ENCODE assay signal across 8 mouse cellular contexts in genomic region chr13:94885291-94886235, GRCm38 (mm10). TPM values are rescaled to one million over a fixed set of nuclear protein-coding genes. Genes with fewer than 3 reads are reported as not detected.
DNase-seq lines count a peak whose midpoint lies in the region; ATAC-seq and TF ChIP-seq lines count a peak whose summit lies in the region.

No protein-coding gene starts in this region.

- H3K27me3 ChIP-seq in kidney, postnatal 0 days (ENCODE audit: insufficient read depth, low read length), result peaks cover 72% of the 10 kb centered on the region
- H3K27me3 ChIP-seq in embryonic facial prominence, embryonic 12.5 days, result peaks cover 82% of the 10 kb centered on the region
- peaks cover 82% of the 10 kb centered on the region for H3K27me3 ChIP-seq in hindbrain, embryonic 15.5 days
- H3K27me3 ChIP-seq in neural tube, embryonic 13.5 days, result peaks cover 97% of the 10 kb centered on the region

- H3K4me2 ChIP-seq in kidney, postnatal 0 days (ENCODE audit: low read length), result peak overlapping the region; percentile 35
- H3K4me2 ChIP-seq in embryonic facial prominence, embryonic 12.5 days (replicated peaks), result peak overlapping the region; percentile 51
- peak overlapping the region; percentile 37 for H3K4me2 ChIP-seq in hindbrain, embryonic 15.5 days
- peak overlapping the region; percentile 46 for H3K4me2 ChIP-seq in neural tube, embryonic 13.5 days

- 0 out of 2 replicates have a peak overlapping the region, but pooled peaks have one; percentile 13 for H3K4me3 ChIP-seq in kidney, postnatal 0 days (replicated peaks; ENCODE audit: low read depth, low read length)
- H3K4me3 ChIP-seq in embryonic facial prominence, embryonic 12.5 days, result peak overlapping the region; percentile 27
- H3K4me3 ChIP-seq in hindbrain, embryonic 15.5 days, result peak overlapping the region; percentile 20
- peak overlapping the region; percentile 19 for H3K4me3 ChIP-seq in neural tube, embryonic 13.5 days

- 3% methylated on average over 66 of the region's 81 CpGs for WGBS in kidney, postnatal 0 days
- 2% methylated on average over 81 of the region's 81 CpGs for WGBS in embryonic facial prominence, embryonic 12.5 days
- 1% methylated on average over 61 of the region's 81 CpGs for WGBS in hindbrain, embryonic 15.5 days
- WGBS in neural tube, embryonic 13.5 days, result 1% methylated on average over 79 of the region's 81 CpGs

- H3K9me3 ChIP-seq in kidney, postnatal 0 days (replicated peaks; ENCODE audit: low read length), result no peaks in the 10 kb centered on the region
- no peaks in the 10 kb centered on the region for H3K9me3 ChIP-seq in embryonic facial prominence, embryonic 12.5 days
- H3K9me3 ChIP-seq in hindbrain, embryonic 15.5 days, result no peaks in the 10 kb centered on the region
- no peaks in the 10 kb centered on the region for H3K9me3 ChIP-seq in neural tube, embryonic 13.5 days

- DNase-seq in kidney, postnatal 0 days (ENCODE audit: low spot score), result no peak
- DNase-seq in kidney, adult 9 months, result no peak
- no peak for DNase-seq in urinary bladder, postnatal 4 days (ENCODE audit: low spot score in 2 of 2)
- no peak for DNase-seq in T-cell, adult 2 months (ENCODE audit: low spot score)
- no peak for DNase-seq in spleen, adult 12 weeks (ENCODE audit: low spot score)

- peak; percentile 57 for ATAC-seq in kidney, postnatal 0 days (replicated peaks; ENCODE audit: low FRiP score, low read depth)
- ATAC-seq in embryonic facial prominence, embryonic 12.5 days (ENCODE audit: insufficient number of reproducible peaks, insufficient read depth, low FRiP score, low TSS enrichment), result 0 out of 2 replicates have a peak, but pooled peaks have one; percentile 56
- ATAC-seq in hindbrain, embryonic 15.5 days (ENCODE audit: low FRiP score, low read depth), result peak; percentile 46; the same call in 1 of the 2 replicates
- 0 out of 2 replicates have a peak, but pooled peaks have one; percentile 15 for ATAC-seq in neural tube, embryonic 13.5 days (ENCODE audit: low read depth)

- no peak overlapping the region for H3K27ac ChIP-seq in kidney, postnatal 0 days
- no peak overlapping the region for H3K27ac ChIP-seq in embryonic facial prominence, embryonic 12.5 days
- peak overlapping the region; percentile 65 for H3K27ac ChIP-seq in hindbrain, embryonic 15.5 days (replicated peaks)
- peak overlapping the region; percentile 68 for H3K27ac ChIP-seq in neural tube, embryonic 13.5 days (replicated peaks)

- H3K4me1 ChIP-seq in kidney, postnatal 0 days (replicated peaks; ENCODE audit: insufficient read depth, low read length), result 0 out of 2 replicates have a peak, but pooled peaks cover 16% of the 10 kb centered on the region
- peaks cover 22% of the 10 kb centered on the region for H3K4me1 ChIP-seq in embryonic facial prominence, embryonic 12.5 days
- H3K4me1 ChIP-seq in hindbrain, embryonic 15.5 days (replicated peaks), result peaks cover 21% of the 10 kb centered on the region
- peaks cover 23% of the 10 kb centered on the region for H3K4me1 ChIP-seq in neural tube, embryonic 13.5 days (replicated peaks)

- TF ChIP-seq CTCF in kidney, postnatal 0 days (IDR thresholded peaks at IDR 0.05; ENCODE audit: low read depth), result no peak

- H3K9ac ChIP-seq in kidney, postnatal 0 days (ENCODE audit: low read depth, low read length), result no peak overlapping the region
- H3K9ac ChIP-seq in embryonic facial prominence, embryonic 12.5 days, result peak overlapping the region; percentile 22; the same call in 1 of the 2 replicates
- H3K9ac ChIP-seq in hindbrain, embryonic 15.5 days, result no peak overlapping the region
- H3K9ac ChIP-seq in neural tube, embryonic 13.5 days, result peak overlapping the region; percentile 62

- H3K36me3 ChIP-seq in kidney, postnatal 0 days (ENCODE audit: insufficient read depth, low read length), result no peaks in the 10 kb centered on the region
- H3K36me3 ChIP-seq in embryonic facial prominence, embryonic 12.5 days, result no peaks in the 10 kb centered on the region
- no peaks in the 10 kb centered on the region for H3K36me3 ChIP-seq in hindbrain, embryonic 15.5 days
- H3K36me3 ChIP-seq in neural tube, embryonic 13.5 days, result no peaks in the 10 kb centered on the region

RNA-seq across cellular contexts. Expression of gene Otp, which starts 10.2 kb away (rescaled TPM):
- polyA plus RNA-seq in kidney, postnatal 0 days (2015; fragmentation: Nextera tagmentation; extraction: Ambion mirVana), result not detected in 2 replicates
- polyA plus RNA-seq in embryonic facial prominence, embryonic 12.5 days (2016; fragmentation: Nextera tagmentation; extraction: Ambion mirVana), result 0.50 and 1.4 TPM in 2 replicates
- 6.1 and 6.8 TPM in 2 replicates for polyA plus RNA-seq in hindbrain, embryonic 15.5 days (2015; fragmentation: Nextera tagmentation; extraction: Ambion mirVana)
- 9.5 and 10.7 TPM in 2 replicates for polyA plus RNA-seq in neural tube, embryonic 13.5 days (2015; fragmentation: Nextera tagmentation; extraction: Ambion mirVana)

Comparison
In these comparisons a context has a peak if more than half of its experiments do, and no peak if none do; other contexts are left out.
1. H3K27ac ChIP-seq: peak in hindbrain, embryonic 15.5 days (single experiment) and neural tube, embryonic 13.5 days (single experiment); none in kidney, postnatal 0 days (single experiment) and embryonic facial prominence, embryonic 12.5 days (single experiment).
2. H3K9ac ChIP-seq: peak in embryonic facial prominence, embryonic 12.5 days (single experiment) and neural tube, embryonic 13.5 days (single experiment); none in kidney, postnatal 0 days (single experiment) and hindbrain, embryonic 15.5 days (single experiment).
3. Peak in every context shown above with its lines, with median percentiles within 50 percentile points of each other: ATAC-seq, H3K4me2 ChIP-seq and H3K4me3 ChIP-seq.